Mouse (Mus musculus) lung, postnatal 10 days (tissue): ENCODE results near the gene Intu.

Experiments used
- DNase-seq: peaks from one replicate; pipeline ENCODE4 v3.0.0; 2021

Gene Intu

DNA sequence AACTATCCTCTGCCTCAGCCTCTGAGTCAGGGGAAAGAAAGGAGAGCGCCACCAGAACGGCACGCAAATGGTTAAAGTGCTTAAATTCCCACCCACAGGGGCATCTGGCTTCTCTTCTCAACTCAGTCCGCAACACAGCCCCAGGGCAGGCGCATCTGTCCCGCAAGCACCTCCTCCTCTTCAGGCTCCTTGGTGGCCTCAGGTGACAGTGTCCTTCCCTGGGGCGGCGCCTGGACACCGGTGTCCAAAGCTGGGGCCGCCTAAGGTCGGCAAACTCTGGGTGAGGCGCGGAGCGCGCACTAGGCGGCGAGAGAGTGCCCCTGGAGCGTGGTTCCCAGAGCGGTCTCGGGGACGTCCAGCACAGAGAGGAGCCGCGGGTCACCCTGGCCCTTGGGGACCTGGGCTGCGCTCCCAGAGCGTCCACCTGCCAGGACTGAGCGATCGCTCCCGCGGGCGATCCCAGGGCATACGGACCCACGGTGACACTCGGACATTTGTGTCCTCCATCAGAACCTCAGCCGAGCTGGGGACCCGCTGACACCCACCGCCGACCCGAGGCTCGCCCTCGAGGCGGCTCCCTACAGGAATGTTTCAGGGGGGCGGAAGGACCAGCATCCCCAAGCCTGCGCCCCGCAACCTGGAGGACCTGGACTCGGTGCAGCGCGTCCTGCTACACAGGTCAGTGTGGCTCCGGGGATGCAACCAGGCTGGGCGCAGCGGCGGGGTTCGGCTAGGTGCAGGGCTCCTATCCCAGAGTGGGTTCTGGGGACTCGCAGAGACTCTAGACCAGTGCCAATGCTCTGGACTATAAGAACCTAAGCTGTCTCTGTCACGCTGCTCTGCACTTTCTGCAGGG, at the start of gene Intu:
TSS of gene Intu (plus strand) at position 1 of the 856 bp plus-strand sequence.
- peak; percentile 73 for DNase-seq

GRCm38 (mm10) chr3:40483221-40483654, 47.8 kb upstream of the Intu start:
- no peak for DNase-seq

- no peak for DNase-seq
These were observed 43.7 kb upstream of the Intu start for GRCm38 (mm10) chr3:40487381-40487780.

GRCm38 (mm10) chr3:40491742-40492141, 39.3 kb upstream of the Intu start:
- DNase-seq: no peak

DNA sequence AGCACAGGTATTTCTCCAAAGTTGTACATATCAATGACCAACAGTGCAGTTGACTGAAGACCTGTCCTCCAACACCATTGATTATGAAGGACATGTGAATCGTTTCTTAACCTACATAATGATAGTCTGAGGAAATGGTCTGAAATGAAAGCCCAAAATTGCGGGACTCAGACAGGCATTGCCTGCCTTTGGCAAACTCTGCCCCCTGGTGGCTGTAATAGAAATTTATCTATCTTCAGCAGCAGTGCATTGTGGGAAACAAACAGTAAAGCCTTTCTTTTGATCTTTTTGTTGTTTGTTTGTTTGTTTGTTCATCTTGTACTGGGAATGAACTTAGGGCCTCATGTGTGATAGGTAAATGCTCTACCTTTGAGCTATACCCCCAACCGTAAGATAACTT, 32.2 kb upstream of the Intu start:
- DNase-seq: no peak

GRCm38 (mm10) chr3:40500157-40500808, 30.8 kb upstream of the Intu start:
- DNase-seq: no peak

GRCm38 (mm10) chr3:40504377-40504776, 26.7 kb upstream of the Intu start:
- DNase-seq: no peak

DNA sequence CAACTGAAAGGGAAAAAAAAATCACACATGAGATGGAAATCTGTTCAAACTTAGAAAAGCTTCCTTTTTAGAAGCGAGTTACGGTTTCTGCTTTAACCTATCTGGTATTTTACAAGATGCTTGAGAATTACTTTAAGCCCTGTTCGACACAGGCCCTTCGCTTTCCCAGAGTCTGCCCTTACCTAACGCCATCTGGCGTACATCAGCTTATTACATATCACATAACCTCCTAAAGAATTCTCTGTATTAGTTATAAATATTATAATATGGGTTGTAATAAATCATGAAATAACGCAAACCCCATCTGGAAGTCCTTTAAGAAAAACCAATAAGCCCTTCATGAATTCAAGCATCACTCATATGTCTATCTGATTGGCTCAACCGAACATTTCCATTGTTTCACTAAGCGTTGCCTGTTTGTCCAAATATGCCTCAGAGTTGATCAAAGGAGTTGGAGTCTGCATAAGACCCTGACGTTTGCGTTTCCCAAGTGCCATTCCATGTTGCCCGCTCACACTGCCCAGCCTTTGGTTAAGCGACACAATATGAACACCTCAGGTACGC, 25.6 kb upstream of the Intu start:
- no peak for DNase-seq

DNA sequence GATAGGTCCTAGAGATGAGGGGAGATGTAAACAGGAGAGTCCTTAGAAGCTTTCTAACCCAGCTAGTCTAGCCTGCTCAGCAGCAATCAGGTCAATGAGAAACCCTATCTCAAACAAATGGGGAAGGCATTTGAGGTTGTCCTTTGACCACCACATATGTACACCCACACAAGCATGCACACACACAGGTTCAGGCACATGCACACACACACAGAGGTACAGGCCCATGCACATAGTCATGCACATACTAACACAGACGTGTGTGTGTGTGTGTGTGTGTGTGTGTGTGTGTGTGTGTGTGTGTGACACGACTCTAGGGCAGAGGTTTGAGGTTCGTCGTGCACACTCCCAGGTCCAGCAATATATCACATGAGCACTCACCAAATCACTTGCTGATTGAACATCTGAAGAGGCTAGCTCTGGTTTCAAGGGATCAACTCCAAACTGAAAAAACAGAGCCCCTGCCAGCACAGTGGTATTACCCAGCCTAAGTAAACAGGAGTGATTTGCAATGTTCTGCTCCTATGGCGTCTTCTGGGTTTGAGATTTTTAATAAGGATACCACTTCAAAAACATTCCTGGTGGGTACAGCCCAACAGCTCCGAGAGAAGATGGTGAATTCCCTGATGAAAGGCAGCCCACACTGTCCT, 22.0 kb upstream of the Intu start:
- DNase-seq: no peak

GRCm38 (mm10) chr3:40510567-40510966, 20.5 kb upstream of the Intu start:
- peak; percentile 41 for DNase-seq

- peak; percentile 63 for DNase-seq
These were observed 17.9 kb upstream of the Intu start for GRCm38 (mm10) chr3:40512936-40513829.

- no peak for DNase-seq
These were observed 12.8 kb upstream of the Intu start for GRCm38 (mm10) chr3:40518240-40518639.

DNA sequence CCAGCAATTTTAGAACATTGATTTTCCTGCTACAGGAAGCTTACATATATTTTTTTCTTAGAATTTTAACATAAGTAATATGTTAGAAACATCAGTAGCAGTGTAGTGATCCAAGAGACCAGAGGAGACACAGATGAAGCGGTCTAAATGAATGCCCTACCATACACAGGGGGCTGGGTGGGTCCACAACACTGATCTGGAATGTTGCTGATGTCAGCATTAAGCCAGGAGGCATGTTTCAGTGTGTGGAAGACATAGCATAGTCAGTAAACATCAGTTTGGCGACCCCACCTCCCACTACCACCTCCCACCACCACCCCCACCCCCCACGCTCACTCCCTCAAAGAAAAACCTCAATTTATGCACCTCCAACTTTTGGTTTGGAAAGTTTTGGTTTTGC, 11.5 kb upstream of the Intu start:
- DNase-seq: no peak

DNA sequence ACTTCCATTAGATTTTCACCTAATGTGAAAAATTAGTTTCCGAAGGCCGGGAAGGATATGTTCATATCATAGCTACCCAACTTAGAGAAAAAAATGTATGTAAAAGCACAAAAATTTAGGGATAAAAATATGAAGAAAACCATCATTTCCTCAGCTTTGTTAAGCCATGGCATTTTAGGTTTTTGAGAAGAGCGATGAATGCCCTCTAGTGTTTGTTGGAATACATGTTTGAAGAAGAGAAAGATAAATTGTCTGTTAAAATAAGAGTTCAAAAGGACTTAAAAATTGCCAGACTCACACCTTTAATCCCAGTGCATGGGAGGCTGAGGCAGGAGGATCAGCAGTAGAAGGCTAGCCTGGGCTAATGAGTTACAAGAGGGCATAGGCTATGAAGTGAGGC, 10.5 kb upstream of the Intu start:
- DNase-seq: no peak

DNA sequence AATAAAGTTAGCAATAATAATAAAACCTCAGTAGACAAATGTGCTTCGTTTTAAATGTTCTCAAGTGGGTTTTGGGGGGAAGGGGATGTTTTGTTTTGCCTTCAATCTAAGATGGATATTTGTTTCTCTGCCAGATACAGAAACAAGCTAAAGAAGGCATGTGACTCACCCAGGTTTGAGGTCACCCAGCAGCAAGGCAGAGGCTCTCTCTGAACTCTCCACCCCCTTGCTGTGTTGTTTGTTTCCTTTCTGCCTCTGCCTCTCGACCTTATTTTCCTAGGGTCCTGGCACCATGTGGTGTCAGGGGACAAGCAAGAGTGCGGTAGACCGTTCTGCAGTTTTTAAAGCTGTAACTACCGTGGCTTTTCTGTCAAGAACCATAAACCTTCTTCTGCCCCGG, 8.6 kb upstream of the Intu start:
- no peak for DNase-seq

- no peak for DNase-seq
These were observed 8.2 kb upstream of the Intu start for GRCm38 (mm10) chr3:40522846-40523245.

GRCm38 (mm10) chr3:40523371-40523783, 7.7 kb upstream of the Intu start:
- no peak for DNase-seq

- no peak for DNase-seq
These were observed 6.2 kb upstream of the Intu start for GRCm38 (mm10) chr3:40524841-40525240.

GRCm38 (mm10) chr3:40525341-40525740, 5.7 kb upstream of the Intu start:
- DNase-seq: peak; percentile 64

GRCm38 (mm10) chr3:40526095-40526494, 5.0 kb upstream of the Intu start:
- DNase-seq: no peak

DNA sequence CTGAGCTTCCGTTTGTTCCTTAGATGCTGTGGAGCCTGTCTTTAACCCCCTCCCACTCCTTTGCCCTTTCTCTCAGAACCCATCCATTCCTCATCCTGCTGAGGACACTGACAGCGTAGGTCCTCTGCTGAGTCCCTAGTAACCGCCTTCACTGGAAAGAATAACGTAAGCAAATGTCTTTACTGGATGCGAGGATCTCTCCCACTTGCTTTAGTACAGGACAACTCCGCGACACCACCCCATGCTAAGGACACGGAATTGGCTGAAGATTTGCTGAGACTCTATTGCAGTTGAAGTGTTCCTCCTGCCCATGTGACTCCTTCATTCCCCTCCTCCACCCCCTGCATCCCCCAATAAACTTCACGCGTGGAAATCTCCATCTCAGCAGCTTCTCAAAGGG, 3.9 kb upstream of the Intu start:
- DNase-seq: peak; percentile 20
